Mouse (Mus musculus) right cerebral cortex, adult 18-20 months (tissue): ENCODE measurements around the gene Ppm1l.

ENCODE experiments used
- DNase-seq: peaks from one replicate; pipeline ENCODE4 v3.0.0; 2022; ENCODE audit warnings: mixed read lengths

Gene Ppm1l

DNA sequence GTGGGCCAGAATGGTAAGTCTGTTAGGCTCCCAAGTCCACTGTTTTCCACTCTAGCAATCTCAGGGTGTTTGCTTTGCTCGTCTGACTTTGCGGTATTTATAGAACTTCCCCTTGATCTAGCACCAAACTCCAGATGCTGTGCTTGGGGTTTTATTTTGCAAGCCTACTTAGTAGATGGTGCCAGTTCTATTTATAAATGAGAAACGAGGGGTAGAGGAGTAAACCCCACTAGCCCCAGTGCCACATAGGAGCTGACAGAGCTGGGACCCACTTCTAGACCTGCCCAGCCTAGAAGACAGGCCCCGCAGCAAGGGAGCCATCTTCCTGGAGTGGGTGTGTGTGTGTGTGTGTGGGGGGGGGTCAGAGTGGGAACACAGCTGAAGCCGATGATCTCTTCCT is 130.3 kb downstream of the Ppm1l start:
- no peak for DNase-seq

DNA sequence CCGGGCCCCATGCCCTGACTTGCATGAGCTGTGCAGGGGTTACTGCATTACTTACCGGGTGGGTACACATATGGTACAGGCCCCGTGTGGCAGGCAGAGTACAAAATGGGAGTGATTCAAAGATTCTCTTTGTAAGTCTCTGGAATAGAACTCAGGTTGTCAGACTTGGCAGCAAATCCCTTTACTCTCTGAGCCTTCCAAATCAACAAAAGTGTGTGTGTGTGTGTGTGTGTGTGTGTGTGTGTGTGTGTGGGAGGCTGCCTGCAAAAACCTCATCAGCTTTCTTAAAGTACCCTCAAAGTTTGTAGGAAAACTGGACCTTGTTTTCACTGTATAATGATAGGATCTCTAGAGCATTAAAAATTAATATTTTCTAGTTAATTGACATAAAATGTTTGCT is 132.4 kb downstream of the Ppm1l start:
- DNase-seq = no peak

- DNase-seq = no peak
Observed at GRCm38 (mm10) chr3:69454330-69454729, 137.7 kb downstream of the Ppm1l start.

DNA sequence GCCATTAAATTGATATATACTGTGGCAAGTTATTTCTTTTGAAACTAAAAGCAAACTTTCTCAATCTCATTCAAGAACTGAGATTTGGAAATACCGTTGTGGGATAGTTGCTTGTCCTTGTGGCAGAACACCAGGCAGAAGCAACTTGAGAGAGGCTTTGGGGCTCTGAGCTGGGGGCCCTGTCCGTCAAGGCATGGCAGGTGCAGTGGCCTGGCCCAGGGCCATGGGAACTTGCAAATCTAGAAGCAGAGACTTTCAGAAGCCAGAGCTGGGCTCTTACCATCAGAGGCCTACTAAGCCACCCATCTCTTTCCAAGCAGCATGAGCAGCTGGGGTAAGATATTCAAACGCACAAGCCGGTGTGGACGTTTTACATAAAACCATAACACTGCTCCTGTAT is 139.4 kb downstream of the Ppm1l start:
- DNase-seq = no peak

GRCm38 (mm10) chr3:69458756-69459155 is 142.1 kb downstream of the Ppm1l start:
- DNase-seq = no peak

DNA sequence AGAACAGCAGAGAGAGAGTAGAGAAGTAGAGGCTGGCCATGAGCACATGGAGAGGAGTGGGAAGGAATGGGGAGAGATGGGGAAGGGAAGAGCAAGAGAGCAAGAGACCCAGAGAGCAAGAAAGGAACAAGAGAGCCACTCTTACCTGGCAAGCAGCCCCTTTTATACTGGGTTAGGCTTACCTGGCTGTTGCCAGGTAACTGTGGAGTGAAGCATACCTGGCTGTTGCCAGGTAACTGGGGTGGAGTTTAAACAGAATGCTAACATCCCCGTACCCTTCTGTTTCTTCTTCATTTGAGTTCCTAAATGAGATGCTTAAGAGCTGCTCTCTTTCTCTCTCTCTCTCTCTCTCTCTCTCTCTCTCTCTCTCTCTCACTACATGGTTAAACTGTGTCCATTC is 145.3 kb downstream of the Ppm1l start:
- DNase-seq = no peak

DNA sequence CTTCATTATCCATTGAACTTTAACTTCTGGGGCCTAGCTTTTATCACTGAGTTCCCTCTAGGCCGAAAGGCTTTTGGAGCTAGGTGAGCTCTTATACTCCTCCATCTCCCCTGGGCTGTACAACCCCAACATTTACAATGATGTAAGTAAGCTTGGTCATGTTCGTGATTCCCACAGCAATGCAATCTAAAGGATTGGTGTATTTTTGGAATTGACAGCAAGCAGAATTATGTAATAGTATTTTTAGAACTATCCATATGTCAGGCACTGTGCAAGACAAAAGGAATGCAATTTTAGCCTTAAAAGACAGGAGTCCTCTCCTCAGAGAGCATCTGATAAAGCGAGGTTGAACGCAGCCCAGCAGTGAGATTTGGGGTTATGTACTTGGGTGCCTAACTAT is 149.1 kb downstream of the Ppm1l start:
- DNase-seq = no peak

GRCm38 (mm10) chr3:69468280-69469008 is 151.8 kb downstream of the Ppm1l start:
- peak; percentile 55 for DNase-seq

- no peak for DNase-seq
Observed at GRCm38 (mm10) chr3:69469463-69470141, 152.9 kb downstream of the Ppm1l start.

DNA sequence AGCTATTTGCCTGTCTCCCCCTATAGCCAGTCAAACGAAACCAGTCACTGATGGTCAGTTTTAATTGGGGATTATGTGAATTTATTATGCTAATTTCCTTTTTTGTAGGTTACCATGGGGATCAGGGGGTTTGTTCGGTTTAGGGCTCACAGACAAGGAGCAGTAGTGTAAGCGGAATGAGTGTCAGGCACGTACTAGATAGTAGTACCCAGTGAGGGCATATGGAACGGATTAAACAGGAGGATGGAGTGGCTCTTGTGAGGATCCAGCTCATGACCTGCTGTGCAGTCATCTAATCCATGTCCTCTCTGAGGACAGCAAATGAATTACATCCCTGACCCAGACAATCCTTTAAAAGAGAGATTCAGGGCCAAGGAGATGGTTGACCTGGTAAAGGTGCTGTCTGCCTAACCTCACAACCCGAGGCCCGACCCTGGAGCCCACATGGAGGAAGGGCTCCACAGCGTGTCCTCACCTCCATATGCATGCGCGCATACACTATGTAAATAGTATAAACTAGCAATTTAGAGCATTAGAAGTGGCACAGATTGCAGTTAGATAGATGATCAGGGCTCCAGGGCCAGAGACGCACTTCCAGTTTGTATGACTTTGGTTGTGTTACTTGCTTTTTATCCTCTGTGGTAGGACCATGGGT is 153.6 kb downstream of the Ppm1l start:
- DNase-seq = no peak

DNA sequence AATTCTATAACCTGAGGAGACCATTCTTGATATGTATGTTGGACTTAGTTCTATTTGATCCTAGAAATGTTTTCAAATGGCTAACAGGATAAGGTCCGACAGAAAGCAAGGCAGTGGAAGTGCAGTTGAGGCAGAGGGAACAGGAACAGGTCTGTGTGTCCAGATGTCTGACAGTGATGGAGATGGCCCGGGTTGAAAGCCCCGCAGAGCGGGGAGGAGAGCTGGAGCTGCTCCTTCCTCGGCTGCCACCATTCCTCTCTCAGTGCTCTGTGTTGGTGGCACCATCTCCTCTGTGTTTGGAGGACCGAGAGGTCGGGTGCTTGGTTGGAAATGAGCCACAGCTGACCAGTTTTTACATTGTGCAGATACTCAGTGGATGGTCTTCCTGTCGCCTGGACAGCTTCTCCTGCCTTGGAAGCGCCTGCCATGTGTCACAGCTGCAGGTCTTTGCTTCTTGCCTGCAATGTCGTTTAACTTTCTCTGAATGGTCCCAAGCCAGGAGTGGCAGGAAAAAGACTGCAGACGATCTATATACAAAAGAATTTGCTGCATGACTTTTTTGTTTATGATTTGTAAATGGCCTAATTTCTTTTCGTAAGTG is 159.3 kb downstream of the Ppm1l start:
- DNase-seq = no peak

DNA sequence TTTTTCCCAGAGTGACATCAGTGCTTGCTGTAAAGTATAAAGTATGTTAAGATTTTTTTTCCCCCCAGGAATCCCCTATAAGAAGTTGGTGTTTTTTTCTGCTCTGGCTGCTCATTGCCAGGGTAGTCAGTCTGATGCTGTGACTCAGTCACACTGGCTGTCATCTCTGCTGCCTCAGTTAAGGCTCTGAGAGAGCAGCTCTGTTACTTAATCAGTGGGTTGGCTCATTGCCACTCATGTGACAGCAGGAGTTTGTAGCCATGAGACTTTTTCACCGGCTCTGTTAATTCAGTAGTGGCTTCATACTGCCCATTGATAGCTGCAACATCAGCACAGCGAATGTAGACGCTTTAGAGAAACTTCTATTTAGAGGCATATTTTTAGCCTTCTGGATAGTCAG is 163.3 kb downstream of the Ppm1l start:
- DNase-seq = no peak

DNA sequence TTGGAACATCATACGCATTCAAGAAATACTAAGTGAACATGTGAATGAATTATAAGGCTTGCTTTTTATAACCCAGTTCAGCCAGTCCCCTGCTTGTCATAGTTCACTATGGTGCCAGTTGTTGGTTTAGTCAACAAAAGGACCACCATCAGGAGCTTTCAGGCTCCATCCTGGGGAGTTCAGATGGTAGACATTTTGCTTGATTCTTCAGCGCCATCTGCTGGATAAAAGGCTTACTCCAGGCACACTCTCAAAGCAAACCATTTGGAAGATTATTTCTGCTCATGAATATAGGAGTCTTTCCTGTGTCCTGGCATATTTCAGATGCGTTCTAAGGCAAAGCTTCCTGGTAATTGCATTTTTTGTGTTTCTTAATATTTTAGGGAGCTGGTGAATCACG is 165.2 kb downstream of the Ppm1l start:
- DNase-seq = peak; percentile 73

DNA sequence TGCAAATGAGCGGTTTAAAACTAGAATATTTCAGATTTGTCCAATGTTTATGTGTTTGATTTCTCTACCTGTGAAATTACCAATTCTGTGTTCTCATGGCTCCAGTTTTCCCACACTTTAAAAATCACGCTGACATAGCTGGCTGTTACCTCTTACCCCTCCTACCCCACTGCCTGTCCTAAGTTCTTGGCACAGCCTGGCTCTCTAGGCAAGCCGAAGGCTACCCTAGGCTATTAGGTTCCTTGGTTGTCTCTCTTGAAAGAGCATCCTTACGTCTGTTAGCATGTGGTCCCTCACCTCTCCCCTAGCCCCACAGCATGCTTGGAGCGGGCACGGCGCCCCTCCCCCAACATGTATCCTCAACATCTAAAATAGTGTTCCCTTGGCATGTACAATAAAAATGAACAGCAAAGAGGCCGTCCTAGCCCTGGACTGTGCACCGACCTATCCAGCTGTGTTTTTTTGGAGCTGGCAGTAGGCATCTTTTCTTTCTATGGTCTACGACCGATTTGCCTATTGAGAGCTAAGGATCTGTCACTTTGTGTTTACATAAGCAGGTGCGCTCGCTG is 167.4 kb downstream of the Ppm1l start:
- no peak for DNase-seq

- DNase-seq = no peak
Observed at GRCm38 (mm10) chr3:69484582-69484981, 167.9 kb downstream of the Ppm1l start.

DNA sequence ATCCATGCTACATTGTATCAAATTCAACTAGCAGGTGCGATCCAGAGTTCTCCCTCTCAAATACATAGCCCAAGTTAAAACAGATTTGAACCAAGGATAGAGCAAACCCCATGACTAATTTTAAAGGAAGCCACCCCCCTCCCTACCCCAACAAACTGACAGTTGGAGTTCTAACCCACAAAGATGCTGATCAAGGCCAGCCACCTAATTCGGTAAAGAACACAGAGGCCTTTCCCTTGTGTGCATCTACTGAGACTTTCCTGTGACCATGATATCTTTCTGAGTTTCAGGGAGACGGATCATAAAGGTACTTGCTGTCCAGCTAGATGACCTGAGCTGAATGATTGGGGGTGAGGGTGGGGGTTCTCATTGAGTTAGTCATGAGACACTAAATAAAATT is 168.7 kb downstream of the Ppm1l start:
- no peak for DNase-seq

GRCm38 (mm10) chr3:69485756-69486155 is 169.1 kb downstream of the Ppm1l start:
- DNase-seq = no peak

DNA sequence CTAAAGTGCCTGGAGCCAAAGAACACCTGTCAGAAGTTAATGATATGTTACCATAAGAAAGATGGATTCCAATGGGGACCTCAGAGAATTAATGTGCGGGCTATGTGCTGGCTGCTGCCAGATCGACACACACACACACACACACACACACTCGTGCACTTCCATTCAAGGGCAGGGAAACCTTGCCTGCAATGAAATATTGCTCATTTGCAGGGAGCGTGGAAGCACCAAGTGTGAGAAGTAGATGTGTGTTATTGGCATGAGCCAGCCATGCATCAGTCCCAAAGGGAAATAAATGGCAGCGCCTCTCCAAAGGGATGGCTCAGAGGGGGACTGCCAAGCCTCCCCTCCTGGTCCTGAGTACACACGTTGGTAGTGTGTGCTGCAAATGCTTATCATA is 170.8 kb downstream of the Ppm1l start:
- DNase-seq = no peak

GRCm38 (mm10) chr3:69489669-69490068 is 173.0 kb downstream of the Ppm1l start:
- DNase-seq = no peak

GRCm38 (mm10) chr3:69490981-69491681 is 174.5 kb downstream of the Ppm1l start:
- DNase-seq = no peak

DNA sequence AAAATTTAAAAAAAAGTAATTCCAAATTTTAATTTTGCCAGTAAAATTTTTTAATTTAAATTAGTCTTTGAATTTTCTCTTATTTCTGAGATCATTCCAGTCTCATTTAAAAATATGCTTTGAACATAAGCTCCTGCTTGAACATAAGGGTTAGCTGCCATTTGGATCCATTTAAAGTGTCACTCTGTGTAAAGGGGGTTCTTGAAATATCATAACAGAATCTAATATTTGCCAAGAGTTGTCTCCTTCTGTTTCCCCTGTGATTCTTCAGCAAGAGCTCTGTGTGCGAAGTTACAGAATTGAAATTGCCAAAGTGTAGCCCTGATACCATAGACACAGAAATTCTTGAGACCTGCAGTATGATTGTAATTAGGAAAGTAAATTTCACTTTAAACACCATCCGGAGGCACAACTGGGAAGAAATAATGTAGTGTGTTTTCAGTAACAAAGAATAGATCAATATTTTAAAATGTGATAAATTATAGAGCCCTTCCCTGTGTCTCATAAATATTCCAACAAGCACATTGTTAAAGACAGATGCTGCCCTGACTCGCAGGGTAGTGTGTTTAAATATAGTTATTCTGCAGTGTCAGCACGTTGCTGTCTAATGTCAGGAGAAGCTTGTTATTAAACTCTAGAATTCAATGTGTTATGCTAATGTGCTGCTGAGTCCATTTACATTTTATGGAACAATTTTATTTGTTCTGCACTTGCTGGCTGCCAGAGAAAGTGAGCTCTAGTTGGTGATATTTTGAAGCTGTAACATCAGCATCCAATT is 177.8 kb downstream of the Ppm1l start:
- no peak for DNase-seq

DNA sequence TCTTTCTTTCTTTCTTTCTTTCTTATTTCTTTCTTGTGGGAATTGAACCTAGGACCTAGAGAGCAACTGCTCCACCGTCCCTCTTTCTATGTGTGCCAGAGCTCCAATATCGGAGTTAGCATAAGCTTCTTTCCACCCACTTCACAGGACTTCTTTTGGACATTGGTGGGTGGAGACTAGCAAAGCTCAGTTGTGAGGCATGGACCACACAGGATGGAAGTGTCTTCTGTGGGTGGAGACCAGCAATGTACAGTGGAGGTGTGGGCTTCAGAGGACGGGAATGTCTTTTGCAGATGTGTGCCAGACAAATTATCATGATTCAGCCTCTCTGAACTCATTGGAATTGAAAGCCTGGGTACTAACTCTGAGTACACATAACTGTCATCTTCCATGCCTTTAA is 180.5 kb downstream of the Ppm1l start:
- peak; percentile 68 for DNase-seq
